Mouse (Mus musculus): ENCODE data around the gene BC053393. TPM values are rescaled to one million over a fixed set of nuclear protein-coding genes. Genes with fewer than 3 reads are reported as not detected.

Gene BC053393
- not detected in 2 replicates for polyA plus RNA-seq (2012; ENCODE audit: insufficient read depth, insufficient read length, missing spikeins)

DNA sequence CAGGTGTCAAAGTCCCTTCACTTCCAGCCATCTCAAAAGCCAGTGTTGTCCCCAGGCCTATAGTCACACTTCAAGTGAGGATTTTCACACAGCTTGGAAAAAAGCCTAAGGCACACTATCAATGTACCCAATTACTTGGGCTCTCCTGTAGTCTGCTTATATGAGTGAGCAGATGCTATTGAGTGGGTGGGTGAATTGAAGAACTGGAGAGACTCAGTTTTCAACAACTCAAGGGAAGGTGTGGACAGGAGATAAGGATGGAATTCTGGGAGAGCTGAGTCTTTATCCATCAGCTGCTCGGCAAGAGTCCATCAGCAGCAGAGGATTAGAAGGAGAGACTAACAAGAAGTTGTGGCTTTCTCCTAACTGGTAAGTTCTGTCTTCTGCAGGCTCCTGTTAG, at the start of gene BC053393:
Gene BC053393 (plus strand): TSS at position 210 of the 400 bp plus-strand sequence.
- no peaks in the 10 kb centered on the region for H3K4me1 ChIP-seq (ENCODE audit: control insufficient read depth, insufficient read depth, low read length)
- H3K4me3 ChIP-seq (ENCODE audit: insufficient read depth, low read length), result no peak within 1 kb of the TSS
- TF ChIP-seq CTCF (IDR thresholded peaks at IDR 0.05; ENCODE audit: low read depth, low read length) (no peak), POLR2A (IDR thresholded peaks at IDR 0.05; ENCODE audit: borderline replicate concordance, low read depth, low read length) (no peak)
- no peak within 1 kb of the TSS for H3K27ac ChIP-seq (ENCODE audit: insufficient read depth, low read depth, low read length)

- H3K27ac ChIP-seq (ENCODE audit: insufficient read depth, low read depth, low read length), result no peak overlapping the region
- H3K4me3 ChIP-seq (ENCODE audit: insufficient read depth, low read length), result no peak overlapping the region
- TF ChIP-seq POLR2A (IDR thresholded peaks at IDR 0.05; ENCODE audit: borderline replicate concordance, low read depth, low read length) (no peak), CTCF (IDR thresholded peaks at IDR 0.05; ENCODE audit: low read depth, low read length) (no peak)
- no peaks in the 10 kb centered on the region for H3K4me1 ChIP-seq (ENCODE audit: control insufficient read depth, insufficient read depth, low read length)
Measured at GRCm38 (mm10) chr11:46522719-46523118, 48.6 kb upstream of the BC053393 start.

- no peak for TF ChIP-seq POLR2A (IDR thresholded peaks at IDR 0.05; ENCODE audit: borderline replicate concordance, low read depth, low read length)
- no peak for TF ChIP-seq CTCF (IDR thresholded peaks at IDR 0.05; ENCODE audit: low read depth, low read length)
- Histone ChIP-seq H3K27ac (ENCODE audit: insufficient read depth, low read depth, low read length) (no peak within 1 kb of the TSS), H3K4me1 (ENCODE audit: control insufficient read depth, insufficient read depth, low read length) (no peaks in the 10 kb centered on the region), H3K4me3 (ENCODE audit: insufficient read depth, low read length) (no peak within 1 kb of the TSS)
Measured at GRCm38 (mm10) chr11:46523912-46524311, 47.4 kb upstream of the BC053393 start, which contains the start of gene Gm12169. TSS of gene Gm12169 (plus strand) at chr11:46524212.

- TF ChIP-seq POLR2A (IDR thresholded peaks at IDR 0.05; ENCODE audit: borderline replicate concordance, low read depth, low read length), result no peak
- TF ChIP-seq CTCF (IDR thresholded peaks at IDR 0.05; ENCODE audit: low read depth, low read length), result no peak
- no peaks in the 10 kb centered on the region for H3K4me1 ChIP-seq (ENCODE audit: control insufficient read depth, insufficient read depth, low read length)
- no peak overlapping the region for H3K27ac ChIP-seq (ENCODE audit: insufficient read depth, low read depth, low read length)
- H3K4me3 ChIP-seq (ENCODE audit: insufficient read depth, low read length), result no peak overlapping the region
Measured at GRCm38 (mm10) chr11:46530149-46530548, 41.2 kb upstream of the BC053393 start.

- TF ChIP-seq POLR2A (IDR thresholded peaks at IDR 0.05; ENCODE audit: borderline replicate concordance, low read depth, low read length) (no peak), CTCF (IDR thresholded peaks at IDR 0.05; ENCODE audit: low read depth, low read length) (no peak)
- H3K4me1 ChIP-seq (ENCODE audit: control insufficient read depth, insufficient read depth, low read length), result no peaks in the 10 kb centered on the region
- H3K27ac ChIP-seq (ENCODE audit: insufficient read depth, low read depth, low read length), result no peak overlapping the region
- no peak overlapping the region for H3K4me3 ChIP-seq (ENCODE audit: insufficient read depth, low read length)
Measured at GRCm38 (mm10) chr11:46536978-46537377, 34.4 kb upstream of the BC053393 start.

DNA sequence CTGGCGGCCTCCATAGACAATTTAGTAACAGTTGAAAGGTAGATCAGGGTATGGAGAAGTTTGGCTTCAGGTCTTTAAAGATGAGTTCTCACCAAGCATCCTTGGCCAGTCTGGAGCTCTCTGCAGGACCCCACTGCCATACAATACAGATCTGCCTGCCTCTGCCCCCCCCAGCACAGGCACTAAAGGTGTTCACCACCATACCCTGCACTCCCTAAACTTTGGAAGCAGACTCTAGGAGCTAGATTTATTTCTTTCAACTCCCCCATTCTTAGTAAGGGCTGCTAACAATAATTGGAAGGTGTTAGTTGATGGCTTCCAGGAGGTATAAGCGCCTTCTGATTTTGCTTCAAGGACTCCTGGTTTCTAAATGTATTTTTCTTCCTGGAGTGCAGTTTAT, 27.8 kb upstream of the BC053393 start:
- TF ChIP-seq POLR2A (IDR thresholded peaks at IDR 0.05; ENCODE audit: borderline replicate concordance, low read depth, low read length), result no peak
- TF ChIP-seq CTCF (IDR thresholded peaks at IDR 0.05; ENCODE audit: low read depth, low read length), result no peak
- no peak overlapping the region for H3K27ac ChIP-seq (ENCODE audit: insufficient read depth, low read depth, low read length)
- H3K4me3 ChIP-seq (ENCODE audit: insufficient read depth, low read length), result no peak overlapping the region
- H3K4me1 ChIP-seq (ENCODE audit: control insufficient read depth, insufficient read depth, low read length), result no peaks in the 10 kb centered on the region

- no peak overlapping the region for H3K27ac ChIP-seq (ENCODE audit: insufficient read depth, low read depth, low read length)
- no peaks in the 10 kb centered on the region for H3K4me1 ChIP-seq (ENCODE audit: control insufficient read depth, insufficient read depth, low read length)
- no peak overlapping the region for H3K4me3 ChIP-seq (ENCODE audit: insufficient read depth, low read length)
- TF ChIP-seq POLR2A (IDR thresholded peaks at IDR 0.05; ENCODE audit: borderline replicate concordance, low read depth, low read length) (no peak), CTCF (IDR thresholded peaks at IDR 0.05; ENCODE audit: low read depth, low read length) (no peak)
Measured at GRCm38 (mm10) chr11:46549721-46550120, 21.6 kb upstream of the BC053393 start.

DNA sequence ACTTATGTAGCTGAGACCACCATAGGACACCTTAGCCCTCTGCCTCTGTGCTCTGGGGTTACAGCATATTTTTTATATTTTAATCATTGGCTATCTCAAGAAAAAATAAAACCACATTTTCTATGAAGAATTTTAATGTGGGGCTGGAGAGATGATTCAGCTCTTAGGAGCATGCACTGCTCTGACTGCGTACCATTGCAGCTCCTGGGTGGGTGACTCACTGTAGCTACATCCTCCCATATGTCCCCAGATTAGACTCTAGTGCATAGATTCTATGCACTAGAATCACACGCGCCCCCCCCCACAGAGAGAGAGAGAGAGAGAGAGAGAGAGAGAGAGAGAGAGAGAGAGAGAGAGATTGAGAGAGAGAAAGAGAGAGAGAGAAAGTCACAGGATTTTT, 18.6 kb upstream of the BC053393 start:
- Histone ChIP-seq H3K4me1 (ENCODE audit: control insufficient read depth, insufficient read depth, low read length) (no peaks in the 10 kb centered on the region), H3K27ac (ENCODE audit: insufficient read depth, low read depth, low read length) (no peak overlapping the region), H3K4me3 (ENCODE audit: insufficient read depth, low read length) (no peak overlapping the region)
- TF ChIP-seq CTCF (IDR thresholded peaks at IDR 0.05; ENCODE audit: low read depth, low read length) (no peak), POLR2A (IDR thresholded peaks at IDR 0.05; ENCODE audit: borderline replicate concordance, low read depth, low read length) (no peak)

GRCm38 (mm10) chr11:46561096-46561495, 10.2 kb upstream of the BC053393 start:
- no peak for TF ChIP-seq CTCF (IDR thresholded peaks at IDR 0.05; ENCODE audit: low read depth, low read length)
- TF ChIP-seq POLR2A (IDR thresholded peaks at IDR 0.05; ENCODE audit: borderline replicate concordance, low read depth, low read length), result no peak
- H3K4me3 ChIP-seq (ENCODE audit: insufficient read depth, low read length), result no peak overlapping the region
- no peaks in the 10 kb centered on the region for H3K4me1 ChIP-seq (ENCODE audit: control insufficient read depth, insufficient read depth, low read length)

DNA sequence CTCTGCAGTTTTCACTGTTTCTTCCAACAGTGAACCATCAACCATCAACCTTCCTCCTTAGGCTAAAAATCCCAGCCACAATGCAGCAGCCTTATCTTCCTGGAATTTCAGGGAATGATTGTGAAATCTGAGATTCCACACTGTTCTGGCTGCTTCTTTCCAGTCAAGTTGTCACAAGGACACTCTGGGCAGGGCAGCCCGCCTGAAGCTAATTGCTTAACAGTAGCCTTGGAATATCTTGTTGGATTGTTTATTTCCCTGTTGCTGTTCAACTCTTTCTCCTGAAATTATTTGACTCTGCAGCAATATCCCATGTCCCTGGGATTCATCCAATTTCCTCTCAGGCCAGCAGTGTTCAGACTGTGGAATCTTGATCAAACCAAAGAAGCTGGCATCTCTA, 6.7 kb upstream of the BC053393 start:
- Histone ChIP-seq H3K4me1 (ENCODE audit: control insufficient read depth, insufficient read depth, low read length) (no peaks in the 10 kb centered on the region), H3K4me3 (ENCODE audit: insufficient read depth, low read length) (no peak overlapping the region), H3K27ac (ENCODE audit: insufficient read depth, low read depth, low read length) (no peak overlapping the region)
- no peak for TF ChIP-seq POLR2A (IDR thresholded peaks at IDR 0.05; ENCODE audit: borderline replicate concordance, low read depth, low read length)
- no peak for TF ChIP-seq CTCF (IDR thresholded peaks at IDR 0.05; ENCODE audit: low read depth, low read length)

More at GRCm38 (mm10) chr11:46561096-46561495, 10.2 kb upstream of the BC053393 start:
- no peak overlapping the region for H3K27ac ChIP-seq (ENCODE audit: insufficient read depth, low read depth, low read length)

GRCm38 (mm10) chr11:46565967-46566366, 5.4 kb upstream of the BC053393 start:
- TF ChIP-seq POLR2A (IDR thresholded peaks at IDR 0.05; ENCODE audit: borderline replicate concordance, low read depth, low read length) (no peak), CTCF (IDR thresholded peaks at IDR 0.05; ENCODE audit: low read depth, low read length) (no peak)
- Histone ChIP-seq H3K4me1 (ENCODE audit: control insufficient read depth, insufficient read depth, low read length) (no peaks in the 10 kb centered on the region), H3K27ac (ENCODE audit: insufficient read depth, low read depth, low read length) (no peak overlapping the region), H3K4me3 (ENCODE audit: insufficient read depth, low read length) (no peak overlapping the region)

Measured in bone marrow macrophage, adult 2 months (primary cell).